Mouse (Mus musculus) lung, adult 10 weeks (tissue): ENCODE data around the gene Camk1d. TPM values are rescaled to one million over a fixed set of nuclear protein-coding genes. Genes with fewer than 3 reads are reported as not detected.

Experiments used
- polyA plus RNA-seq: library from polyadenylated mRNA; stranded (reverse); fragments of 350-450 nt; fragmentation: Illumina TruSeq; extraction: RNeasy Lipid Tissue Mini Kit (QIAGEN cat#74804); gene quantifications from one replicate; pipeline ENCODE4 v1.2.3, GENCODE M21; 2014; ENCODE audit warnings: low read depth, low replicate concordance; ENCODE audit not compliant: insufficient read depth

The Camk1d gene
- 1.9 TPM for polyA plus RNA-seq

GRCm38 (mm10) chr2:5714211-5715053 lies at the start of gene Camk1d:
Camk1d (minus strand) TSS chr2:5714515.

Other genes with a start within 250 kb of the Camk1d start
- gene Nudt5, start 130.5 kb upstream of the Camk1d start, polyA plus RNA-seq: 16.7 TPM
- 65.8 TPM for gene Cdc123, start 130.6 kb upstream of the Camk1d start, polyA plus RNA-seq
- gene Gm13199, start 148.4 kb upstream of the Camk1d start, polyA plus RNA-seq: 0.49 TPM
- 7.3 TPM for gene Sec61a2, start 180.9 kb upstream of the Camk1d start, polyA plus RNA-seq
- gene Dhtkd1, start 228.3 kb upstream of the Camk1d start, polyA plus RNA-seq: 0.31 TPM
- gene Upf2, start 237.0 kb upstream of the Camk1d start, polyA plus RNA-seq: 11.1 TPM